Comparison of ENCODE assay signal across 16 mouse cellular contexts in genomic region chr2:145103295-145103694, GRCm38 (mm10).
DNase-seq lines count a peak whose midpoint lies in the region; TF ChIP-seq lines count a peak whose summit lies in the region.
"Had no signal": no experiment of that assay in that cellular context is flagged by ENCODE, and none has a peak within 500 bp of the region (broad histone marks: within the 10 kb centered on the region; RNA-seq: fewer than 3 reads in every experiment).

No protein-coding gene starts in this region.

- WGBS in cerebellum, adult 2 months, result 12% methylated on average over 2 of the region's 2 CpGs

- intact Hi-C loops in left cerebral cortex, postnatal 4 days (cut with DNase I), result no loop called here

- H3K4me1 ChIP-seq in cerebellum, adult 2 months (ENCODE audit: control insufficient read depth, insufficient read depth, low read length), result peaks cover 6% of the 10 kb centered on the region; the same call in 1 of the 2 replicates
- H3K4me1 ChIP-seq: embryonic facial prominence, embryonic 12.5 days; heart, embryonic 13.5 days; hindbrain, embryonic 12.5 days had no signal

- no peak for TF ChIP-seq POLR2A in cerebellum, adult 2 months (IDR thresholded peaks at IDR 0.05; ENCODE audit: borderline replicate concordance, insufficient read depth, low read length)

- H3K4me3 ChIP-seq in cerebellum, adult 2 months (replicated peaks; ENCODE audit: insufficient read depth, low read depth, low read length), result no peak overlapping the region
- H3K4me3 ChIP-seq: embryonic facial prominence, embryonic 12.5 days; heart, embryonic 13.5 days; hindbrain, embryonic 12.5 days had no signal

- no peak for TF ChIP-seq CTCF in cerebellum, adult 2 months (IDR thresholded peaks at IDR 0.05; ENCODE audit: borderline replicate concordance, insufficient read depth, low read depth, low read length)

- H3K27me3 ChIP-seq in cerebellum, adult 2 months (ENCODE audit: control insufficient read depth, insufficient read depth, low read length), result no peaks in the 10 kb centered on the region; the same call in 1 of the 2 replicates
- H3K27me3 ChIP-seq: embryonic facial prominence, embryonic 12.5 days; heart, embryonic 13.5 days; hindbrain, embryonic 12.5 days had no signal

- no peak overlapping the region for H3K27ac ChIP-seq in cerebellum, adult 2 months (ENCODE audit: insufficient read depth, low read length)
- H3K27ac ChIP-seq: embryonic facial prominence, embryonic 12.5 days; heart, embryonic 13.5 days; hindbrain, embryonic 12.5 days had no signal

- peak; percentile 4 for DNase-seq in left cerebral cortex, postnatal 4 days
- no peak for DNase-seq in left cerebral cortex, adult 18-20 months (ENCODE audit: low spot score in 2 of 2)
- DNase-seq in cerebellum, adult 2 months, result peak; percentile 77 to 91
- peak; percentile 80 to 81 for DNase-seq in cerebellum, postnatal 10 days
- no peak for DNase-seq in ovary, postnatal 10 days (ENCODE audit: low spot score)
- no peak for DNase-seq in frontal cortex, postnatal 10 days (ENCODE audit: low spot score in 2 of 2)
- DNase-seq in lung, postnatal 4 days, result no peak
- DNase-seq: adrenal gland, adult 8-10 months; adrenal gland, postnatal 36 days; gastrocnemius, postnatal 14 days; heart, postnatal 4 days; kidney, adult 11 months; kidney, adult 9 months had no signal

Comparison
In these comparisons a context has a peak if more than half of its experiments do, and no peak if none do; other contexts are left out.
1. DNase-seq: peak in left cerebral cortex, postnatal 4 days (single experiment), cerebellum, adult 2 months (2 of 2) and cerebellum, postnatal 10 days (2 of 2); none in left cerebral cortex, adult 18-20 months (0 of 2), ovary, postnatal 10 days (single experiment), frontal cortex, postnatal 10 days (0 of 2) and lung, postnatal 4 days (0 of 2).